Mouse (Mus musculus) c-Kit-negative CD71-positive TER-119-positive erythroid progenitor cells, embryonic 14.5 days (primary cell): Measurements from ENCODE around the gene Smyd5.
A peak's percentile ranks its signal among the peaks of the same experiment; 100 is the strongest.

Source experiments
- DNase-seq: peaks from one replicate; pipeline ENCODE4 v3.0.0-alpha.2; 2013; ENCODE audit warnings: low read depth, low spot score

Smyd5 gene

GRCm38 (mm10) chr6:85431842-85432431 is at the start of gene Smyd5:
Gene Smyd5, plus strand, starts transcription at chr6:85431989.
- peak; percentile 60 for DNase-seq

GRCm38 (mm10) chr6:85382791-85383190 is 49.0 kb upstream of the Smyd5 start:
- DNase-seq = no peak

- no peak for DNase-seq
Observed at GRCm38 (mm10) chr6:85388608-85389007, 43.2 kb upstream of the Smyd5 start.

GRCm38 (mm10) chr6:85391803-85392202 is 40.0 kb upstream of the Smyd5 start:
- no peak for DNase-seq

- DNase-seq = no peak
Observed at GRCm38 (mm10) chr6:85395360-85395759, 36.4 kb upstream of the Smyd5 start.

- DNase-seq = no peak
Observed at GRCm38 (mm10) chr6:85397165-85397564, 34.6 kb upstream of the Smyd5 start.

- DNase-seq = no peak
Observed at GRCm38 (mm10) chr6:85399715-85400114, 32.1 kb upstream of the Smyd5 start.

- DNase-seq = no peak
Observed at GRCm38 (mm10) chr6:85402613-85403012, 29.2 kb upstream of the Smyd5 start.

GRCm38 (mm10) chr6:85403039-85403438 is 28.8 kb upstream of the Smyd5 start:
- DNase-seq = no peak

GRCm38 (mm10) chr6:85409003-85409402 is 22.8 kb upstream of the Smyd5 start:
- DNase-seq = no peak

GRCm38 (mm10) chr6:85410771-85411273 is 21.0 kb upstream of the Smyd5 start:
- DNase-seq = no peak

GRCm38 (mm10) chr6:85415829-85416228 is 16.0 kb upstream of the Smyd5 start:
- no peak for DNase-seq

- DNase-seq = no peak
Observed at GRCm38 (mm10) chr6:85419150-85419549, 12.6 kb upstream of the Smyd5 start.

GRCm38 (mm10) chr6:85423836-85424379 is 7.9 kb upstream of the Smyd5 start, which contains the start of gene Noto:
Gene Noto, plus strand, starts transcription at chr6:85423886.
- no peak for DNase-seq

- no peak for DNase-seq
Observed at GRCm38 (mm10) chr6:85431274-85431841, 431 bp upstream of the Smyd5 start.

GRCm38 (mm10) chr6:85433865-85434264 is 2.1 kb downstream of the Smyd5 start:
- DNase-seq = no peak

- DNase-seq = no peak
Observed at GRCm38 (mm10) chr6:85436204-85436603, 4.4 kb downstream of the Smyd5 start.

- DNase-seq = no peak
Observed at GRCm38 (mm10) chr6:85436631-85437030, 4.8 kb downstream of the Smyd5 start.

- DNase-seq = no peak
Observed at GRCm38 (mm10) chr6:85441142-85441541, 9.4 kb downstream of the Smyd5 start.

- no peak for DNase-seq
Observed at GRCm38 (mm10) chr6:85443488-85444233, 11.9 kb downstream of the Smyd5 start.

GRCm38 (mm10) chr6:85444266-85444965 is 12.6 kb downstream of the Smyd5 start:
- DNase-seq = no peak

- no peak for DNase-seq
Observed at GRCm38 (mm10) chr6:85445286-85445685, 13.5 kb downstream of the Smyd5 start.
